Mouse (Mus musculus): ENCODE data around the gene 6330409D20Rik. TPM values are rescaled to one million over a fixed set of nuclear protein-coding genes. Genes with fewer than 3 reads are reported as not detected.

Gene 6330409D20Rik
- polyA plus RNA-seq, 1 experiment from 2014 or later = 3.3 TPM

DNA sequence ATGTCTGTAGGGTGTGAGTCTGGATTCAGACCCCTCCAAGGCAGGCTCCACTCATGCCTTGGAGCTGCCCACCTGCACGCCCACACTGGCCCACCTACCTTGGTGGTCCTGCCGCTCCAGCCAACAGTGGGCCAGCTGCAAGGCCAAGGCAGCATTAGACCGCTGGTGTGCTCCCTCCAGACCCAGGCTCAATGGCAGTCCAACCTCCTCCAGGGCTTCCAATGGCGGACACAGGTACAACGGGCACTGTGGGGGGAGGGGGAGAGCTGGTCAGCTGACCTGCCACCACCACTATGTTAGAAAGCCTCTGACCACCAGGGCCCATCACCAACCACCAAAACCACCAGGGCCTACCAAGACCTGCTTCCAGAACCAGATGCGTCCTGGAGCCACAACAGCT is 54.2 kb downstream of the 6330409D20Rik start:
- no peak overlapping the region for H3K27ac ChIP-seq
- H3K27me3 ChIP-seq = no peaks in the 10 kb centered on the region
- ATAC-seq (ENCODE audit: low FRiP score) = no peak
- no peak overlapping the region for H3K9ac ChIP-seq
- H3K4me2 ChIP-seq = no peak overlapping the region
- H3K4me1 ChIP-seq (replicated peaks) = peaks cover 4% of the 10 kb centered on the region; the same call in 1 of the 2 replicates
- H3K9me3 ChIP-seq = no peaks in the 10 kb centered on the region
- no peak overlapping the region for H3K4me3 ChIP-seq
- 96% methylated on average over 6 of the region's 6 CpGs for WGBS
- peaks cover 62% of the 10 kb centered on the region for H3K36me3 ChIP-seq

- Histone ChIP-seq H3K9me3 (no peaks in the 10 kb centered on the region), H3K9ac (no peak overlapping the region), H3K4me1 (replicated peaks) (peaks cover 4% of the 10 kb centered on the region; the same call in 1 of the 2 replicates), H3K36me3 (peaks cover 62% of the 10 kb centered on the region), H3K4me2 (no peak overlapping the region), H3K4me3 (no peak overlapping the region), H3K27ac (no peak overlapping the region), H3K27me3 (no peaks in the 10 kb centered on the region)
- no peak for ATAC-seq (ENCODE audit: low FRiP score)
- WGBS = 97% methylated on average over 3 of the region's 3 CpGs
Measured at GRCm38 (mm10) chr2:32685807-32686206, 55.0 kb downstream of the 6330409D20Rik start.

DNA sequence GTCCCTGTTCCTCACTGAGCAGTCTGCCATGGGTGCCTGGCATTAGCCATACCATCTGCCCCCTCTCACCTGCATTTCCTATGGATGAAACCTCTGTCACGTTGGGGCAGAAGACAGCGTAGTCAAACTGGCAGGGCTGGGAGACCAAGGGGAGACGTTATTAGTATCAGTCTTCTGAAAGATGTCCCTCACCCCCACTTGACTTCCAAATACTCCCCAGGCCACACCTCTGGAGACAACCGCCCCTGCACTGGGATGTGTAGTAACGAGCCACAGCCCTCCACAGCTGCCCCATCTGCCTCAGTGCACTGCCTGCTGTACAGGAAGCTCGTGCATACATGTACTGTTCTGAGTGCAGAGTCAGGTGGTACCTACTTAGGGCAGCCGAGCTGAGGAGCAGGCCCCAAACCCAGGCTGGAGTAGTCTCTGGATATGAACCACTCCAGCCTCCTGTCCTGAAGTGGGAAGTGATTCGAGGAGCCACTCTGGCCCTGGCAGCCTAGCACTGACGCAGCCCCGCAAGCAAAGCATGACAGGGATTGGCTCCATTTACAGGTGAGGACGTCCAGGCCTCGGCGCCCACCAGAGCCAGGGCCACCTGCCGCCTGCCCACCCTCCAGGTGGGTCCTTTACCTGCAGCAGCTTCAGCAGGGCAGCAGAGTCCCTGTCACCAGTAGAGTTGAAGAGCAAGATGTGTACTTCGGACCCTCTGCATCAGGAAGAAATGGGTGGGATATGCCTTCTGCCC is 56.0 kb downstream of the 6330409D20Rik start:
- WGBS = 92% methylated on average over 15 of the region's 15 CpGs
- no peak overlapping the region for H3K27ac ChIP-seq
- H3K36me3 ChIP-seq = peaks cover 62% of the 10 kb centered on the region

GRCm38 (mm10) chr2:32683701-32684100 is 57.1 kb downstream of the 6330409D20Rik start:
- Histone ChIP-seq H3K9ac (no peak overlapping the region), H3K27ac (no peak overlapping the region), H3K4me1 (replicated peaks) (peaks cover 10% of the 10 kb centered on the region), H3K4me3 (no peak overlapping the region), H3K36me3 (peaks cover 62% of the 10 kb centered on the region), H3K4me2 (no peak overlapping the region), H3K9me3 (no peaks in the 10 kb centered on the region), H3K27me3 (no peaks in the 10 kb centered on the region)
- WGBS = 95% methylated on average over 10 of the region's 10 CpGs
- no peak for ATAC-seq (ENCODE audit: low FRiP score)

More for the DNA sequence above, 56.0 kb downstream of the 6330409D20Rik start:
- ATAC-seq (ENCODE audit: low FRiP score) = no peak
- no peak overlapping the region for H3K4me2 ChIP-seq
- H3K4me3 ChIP-seq = no peak overlapping the region
- H3K9me3 ChIP-seq = no peaks in the 10 kb centered on the region
- H3K9ac ChIP-seq = no peak overlapping the region
- peaks cover 9% of the 10 kb centered on the region for H3K4me1 ChIP-seq (replicated peaks)
- no peaks in the 10 kb centered on the region for H3K27me3 ChIP-seq

- H3K27ac ChIP-seq = no peak overlapping the region
- 82% methylated on average over 14 of the region's 14 CpGs for WGBS
- no peaks in the 10 kb centered on the region for H3K27me3 ChIP-seq
- H3K4me3 ChIP-seq = no peak overlapping the region
- peaks cover 10% of the 10 kb centered on the region for H3K4me1 ChIP-seq (replicated peaks)
- no peaks in the 10 kb centered on the region for H3K9me3 ChIP-seq
- peaks cover 57% of the 10 kb centered on the region for H3K36me3 ChIP-seq
- ATAC-seq (ENCODE audit: low FRiP score) = no peak
- H3K4me2 ChIP-seq = no peak overlapping the region
- no peak overlapping the region for H3K9ac ChIP-seq
Measured at GRCm38 (mm10) chr2:32682721-32683417, 57.9 kb downstream of the 6330409D20Rik start.

MicroRNAs within 50 kb of the gene (microRNA counts, 519-probe panel; counts per million panel counts)
- 51.3 counts per million for microRNA mmu-miR-2861

Small RNAs within 50 kb of the gene (microRNA-seq; reads per million reads assigned to microRNA genes)
- gene Mir2861 (not detected), gene Mir3960 (not detected), gene Mir8093 (not detected)

Other genes starting within 250 kb of the 6330409D20Rik start
- 7.0 and 7.1 TPM in 2 replicates for gene Fam102a, start 205.7 kb downstream of the 6330409D20Rik start, polyA plus RNA-seq (2015; fragmentation: Nextera tagmentation; extraction: Ambion mirVana)
- 142 and 145 TPM in 2 replicates for gene Dpm2, start 170.2 kb downstream of the 6330409D20Rik start, polyA plus RNA-seq (2015; fragmentation: Nextera tagmentation; extraction: Ambion mirVana)
- 9.0 and 9.6 TPM in 2 replicates for gene Pip5kl1, start 166.2 kb downstream of the 6330409D20Rik start, polyA plus RNA-seq (2015; fragmentation: Nextera tagmentation; extraction: Ambion mirVana)
- 0.53 and 0.56 TPM in 2 replicates for gene 9430097D07Rik, start 165.3 kb downstream of the 6330409D20Rik start, polyA plus RNA-seq (2015; fragmentation: Nextera tagmentation; extraction: Ambion mirVana)
- gene St6galnac4, start 153.9 kb downstream of the 6330409D20Rik start, polyA plus RNA-seq (2015; fragmentation: Nextera tagmentation; extraction: Ambion mirVana) = 22.8 and 23.4 TPM in 2 replicates
- gene St6galnac6, start 141.3 kb downstream of the 6330409D20Rik start, polyA plus RNA-seq (2015; fragmentation: Nextera tagmentation; extraction: Ambion mirVana) = 13.1 and 13.5 TPM in 2 replicates
- gene Ak1, start 119.3 kb downstream of the 6330409D20Rik start, polyA plus RNA-seq (2015; fragmentation: Nextera tagmentation; extraction: Ambion mirVana) = 68.9 and 71.5 TPM in 2 replicates
- gene Eng, start 94.4 kb downstream of the 6330409D20Rik start, polyA plus RNA-seq (2015; fragmentation: Nextera tagmentation; extraction: Ambion mirVana) = 29.0 and 29.2 TPM in 2 replicates
- 14.5 and 16.4 TPM in 2 replicates for gene Fpgs, start 36.9 kb downstream of the 6330409D20Rik start, polyA plus RNA-seq (2015; fragmentation: Nextera tagmentation; extraction: Ambion mirVana)
- gene Cdk9, start 27.9 kb downstream of the 6330409D20Rik start, polyA plus RNA-seq (2015; fragmentation: Nextera tagmentation; extraction: Ambion mirVana) = 74.9 and 81.9 TPM in 2 replicates
- 41.8 and 50.5 TPM in 2 replicates for gene Sh2d3c, start 20.0 kb downstream of the 6330409D20Rik start, polyA plus RNA-seq (2015; fragmentation: Nextera tagmentation; extraction: Ambion mirVana)
- 54.2 and 54.4 TPM in 2 replicates for gene Tor2a, start 16.2 kb upstream of the 6330409D20Rik start, polyA plus RNA-seq (2015; fragmentation: Nextera tagmentation; extraction: Ambion mirVana)
- gene Ttc16, start 34.6 kb upstream of the 6330409D20Rik start, polyA plus RNA-seq (2015; fragmentation: Nextera tagmentation; extraction: Ambion mirVana) = 0.56 and 1.8 TPM in 2 replicates
- gene Ptrh1, start 34.8 kb upstream of the 6330409D20Rik start, polyA plus RNA-seq (2015; fragmentation: Nextera tagmentation; extraction: Ambion mirVana) = 4.5 and 5.1 TPM in 2 replicates
- gene Cfap157, start 43.4 kb upstream of the 6330409D20Rik start, polyA plus RNA-seq (2015; fragmentation: Nextera tagmentation; extraction: Ambion mirVana) = 1.0 and 1.5 TPM in 2 replicates
- gene Stxbp1, start 106.2 kb upstream of the 6330409D20Rik start, polyA plus RNA-seq (2015; fragmentation: Nextera tagmentation; extraction: Ambion mirVana) = 180 and 193 TPM in 2 replicates
- 31.6 and 32.4 TPM in 2 replicates for gene Fam129b, start 135.1 kb upstream of the 6330409D20Rik start, polyA plus RNA-seq (2015; fragmentation: Nextera tagmentation; extraction: Ambion mirVana)
- 92.0 and 108 TPM in 2 replicates for gene Rpl12, start 220.5 kb upstream of the 6330409D20Rik start, polyA plus RNA-seq (2015; fragmentation: Nextera tagmentation; extraction: Ambion mirVana)
- 19.6 and 26.0 TPM in 2 replicates for gene Lrsam1, start 220.6 kb upstream of the 6330409D20Rik start, polyA plus RNA-seq (2015; fragmentation: Nextera tagmentation; extraction: Ambion mirVana)
- gene Slc2a8, start 241.1 kb upstream of the 6330409D20Rik start, polyA plus RNA-seq (2015; fragmentation: Nextera tagmentation; extraction: Ambion mirVana) = 19.8 and 25.7 TPM in 2 replicates